Mouse (Mus musculus) right cerebral cortex, postnatal 4 days (tissue): ENCODE data around the gene Reps1.

Source experiments
- DNase-seq: peaks from one replicate; pipeline ENCODE4 v3.0.0-alpha.2; 2022

The Reps1 gene

DNA sequence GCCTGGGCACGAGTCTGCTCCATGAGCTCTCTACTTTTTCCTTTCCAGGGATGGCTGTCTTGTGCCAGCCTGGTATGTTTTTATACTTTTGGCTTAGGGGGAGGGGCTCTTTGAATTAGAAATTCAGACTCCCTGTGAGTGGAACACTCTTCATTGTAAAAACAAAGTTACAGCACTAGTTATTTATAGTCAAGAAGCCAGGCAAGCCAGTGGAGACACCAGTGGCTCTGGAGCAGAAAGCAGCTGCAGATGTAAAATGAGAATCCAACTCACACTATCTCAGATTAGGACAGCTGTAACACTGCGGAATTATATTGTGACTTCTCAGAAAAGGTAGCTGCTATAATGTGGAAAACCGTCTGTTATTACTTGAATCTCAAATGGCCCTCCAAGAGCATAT lies 91.6 kb downstream of the Reps1 start:
- DNase-seq: no peak

GRCm38 (mm10) chr10:18162435-18162971 lies 106.8 kb downstream of the Reps1 start:
- no peak for DNase-seq
